Mouse (Mus musculus) spleen, adult 12 weeks (tissue): ENCODE results near the gene Agpat3.
"Not testable (repeated sequence)": the region's sequence is repeated elsewhere in the genome, so short reads cannot be mapped to it uniquely, and the experiment has no call there.

Experiments used
- DNase-seq: peaks from one replicate; pipeline ENCODE4 v3.0.0; 2022; ENCODE audit warnings: low spot score

Agpat3 gene

GRCm38 (mm10) chr10:78361951-78362350, 9.7 kb upstream of the Agpat3 start:
- DNase-seq = no peak

- no peak for DNase-seq
Observed at GRCm38 (mm10) chr10:78360290-78360711, 8.0 kb upstream of the Agpat3 start.

GRCm38 (mm10) chr10:78358999-78359398, 6.7 kb upstream of the Agpat3 start:
- DNase-seq = not testable (repeated sequence)

GRCm38 (mm10) chr10:78358266-78358665, 6.0 kb upstream of the Agpat3 start:
- no peak for DNase-seq

GRCm38 (mm10) chr10:78357742-78358141, 5.5 kb upstream of the Agpat3 start:
- no peak for DNase-seq

- no peak for DNase-seq
Observed at GRCm38 (mm10) chr10:78355931-78356593, 3.8 kb upstream of the Agpat3 start.

- DNase-seq = no peak
Observed at GRCm38 (mm10) chr10:78353196-78353595, 907 bp upstream of the Agpat3 start.

- no peak for DNase-seq
Observed at GRCm38 (mm10) chr10:78352666-78353030, 359 bp upstream of the Agpat3 start.

- DNase-seq = no peak
Observed at GRCm38 (mm10) chr10:78351564-78351886, 764 bp downstream of the Agpat3 start.

GRCm38 (mm10) chr10:78350796-78351556, 1.3 kb downstream of the Agpat3 start:
- no peak for DNase-seq

GRCm38 (mm10) chr10:78349464-78350165, 2.7 kb downstream of the Agpat3 start:
- no peak for DNase-seq

- no peak for DNase-seq
Observed at GRCm38 (mm10) chr10:78348211-78348610, 4.1 kb downstream of the Agpat3 start.

GRCm38 (mm10) chr10:78347486-78347885, 4.8 kb downstream of the Agpat3 start:
- no peak for DNase-seq

- no peak for DNase-seq
Observed at GRCm38 (mm10) chr10:78345466-78345865, 6.8 kb downstream of the Agpat3 start.

GRCm38 (mm10) chr10:78342091-78342490, 10.2 kb downstream of the Agpat3 start:
- no peak for DNase-seq

- DNase-seq = no peak
Observed at GRCm38 (mm10) chr10:78338180-78338579, 14.1 kb downstream of the Agpat3 start.

- no peak for DNase-seq
Observed at GRCm38 (mm10) chr10:78334923-78335561, 17.2 kb downstream of the Agpat3 start.

- no peak for DNase-seq
Observed at GRCm38 (mm10) chr10:78331577-78331976, 20.7 kb downstream of the Agpat3 start.

GRCm38 (mm10) chr10:78329305-78329704, 23.0 kb downstream of the Agpat3 start:
- no peak for DNase-seq

GRCm38 (mm10) chr10:78328011-78328575, 24.2 kb downstream of the Agpat3 start:
- no peak for DNase-seq

GRCm38 (mm10) chr10:78325916-78326647, 26.2 kb downstream of the Agpat3 start:
- DNase-seq = no peak
